Mouse (Mus musculus) CH12.LX (cell line): Measurements from ENCODE around the gene Trmt10b. TPM values are rescaled to one million over a fixed set of nuclear protein-coding genes. Genes with fewer than 3 reads are reported as not detected.

Experiments
- DNase-seq: peaks from one replicate; pipeline ENCODE4 v3.0.0-alpha.2; 2013; ENCODE audit errors: extremely low read depth
- H3K27ac ChIP-seq: 2 replicates; pipeline ENCODE4 v1.5.1; 2012; ENCODE audit warnings: low read depth, mild to moderate bottlenecking, control low read depth, moderate library complexity; ENCODE audit not compliant: insufficient read depth
- H3K27me3 ChIP-seq: replicated peaks from 2 replicates; pipeline ENCODE3; 2012; ENCODE audit warnings: inconsistent platforms
- H3K36me3 ChIP-seq, 2 experiments: replicated peaks in 1 of 2; 2 replicates each; pipeline versions ENCODE3 to v1.6.1; 2012; ENCODE audit warnings: inconsistent platforms in 1 of 2, low read length in 1 of 2, mild to moderate bottlenecking in 1 of 2, mixed read lengths in 1 of 2, moderate library complexity in 1 of 2; ENCODE audit not compliant: control insufficient read depth in 1 of 2, insufficient read depth in 1 of 2
- H3K4me1 ChIP-seq, 2 experiments: 2 replicates each; pipeline ENCODE4 v1.6.1; 2012; ENCODE audit warnings: inconsistent platforms in 1 of 2, moderate library complexity in 1 of 2; ENCODE audit not compliant: insufficient read depth in 2 of 2, control insufficient read depth in 1 of 2
- H3K4me2 ChIP-seq: 2 replicates; pipeline ENCODE4 v1.6.1; 2012; ENCODE audit warnings: low read depth, mild to moderate bottlenecking, control low read depth; ENCODE audit not compliant: poor library complexity, insufficient read depth, severe bottlenecking
- H3K4me3 ChIP-seq, 3 experiments: fragments of 150-350 bp in 1 of 3; sonication (generic) in 1 of 3; replicated peaks in 1 of 3; 2 replicates each; pipeline versions ENCODE3 to v1.5.1; 2011 to 2012; ENCODE audit warnings: low read depth in 2 of 3, low read length in 2 of 3, mild to moderate bottlenecking in 2 of 3, moderate library complexity in 2 of 3, control low read depth in 1 of 3, improper control_type of control experiment in 1 of 3, inconsistent platforms in 1 of 3, mixed read lengths in 1 of 3; ENCODE audit not compliant: poor library complexity in 1 of 3
- H3K79me2 ChIP-seq: replicated peaks from 2 replicates; pipeline ENCODE4 v1.6.1; 2012; ENCODE audit warnings: mild to moderate bottlenecking, moderate library complexity; ENCODE audit not compliant: control insufficient read depth, poor library complexity, insufficient read depth, severe bottlenecking; ENCODE audit errors: extremely low read depth
- H3K9ac ChIP-seq: 2 replicates; pipeline ENCODE4 v1.6.1; 2012; ENCODE audit warnings: low read depth, mild to moderate bottlenecking, control low read depth, moderate library complexity; ENCODE audit not compliant: insufficient read depth
- H3K9me3 ChIP-seq: replicated peaks from 2 replicates; pipeline ENCODE3; 2012; ENCODE audit warnings: low read length, inconsistent platforms, mixed read lengths
- CHD1 ChIP-seq: IDR thresholded peaks from 2 replicates; pipeline ENCODE4 v1.6.1; 2012; ENCODE audit warnings: low read depth, low read length, improper control_type of control experiment, inconsistent platforms
- CHD2 ChIP-seq: IDR thresholded peaks from 2 replicates; pipeline ENCODE4 v1.6.1; 2011; ENCODE audit warnings: low read length, improper control_type of control experiment
- E2F4 ChIP-seq: IDR thresholded peaks from 2 replicates; pipeline ENCODE4 v1.6.1; 2011; ENCODE audit warnings: low read depth, low read length, improper control_type of control experiment; ENCODE audit not compliant: insufficient replicate concordance
- ETS1 ChIP-seq: conservative IDR thresholded peaks from 2 replicates; pipeline ENCODE4 v1.6.1; 2012; ENCODE audit warnings: low read depth, mild to moderate bottlenecking, inconsistent platforms, low read length, improper control_type of control experiment, moderate library complexity
- HCFC1 ChIP-seq: IDR thresholded peaks from 2 replicates; pipeline ENCODE4 v1.6.1; 2012; ENCODE audit warnings: low read depth, mild to moderate bottlenecking, inconsistent platforms, low read length, improper control_type of control experiment
- MAX ChIP-seq: IDR thresholded peaks from 2 replicates; pipeline ENCODE4 v1.6.1; 2011; ENCODE audit warnings: low read length, improper control_type of control experiment
- MXI1 ChIP-seq: IDR thresholded peaks from 2 replicates; pipeline ENCODE4 v1.6.1; 2011; ENCODE audit warnings: mild to moderate bottlenecking, low read depth, low read length, improper control_type of control experiment
- MYC ChIP-seq: IDR thresholded peaks from 2 replicates; pipeline ENCODE4 v1.6.1; 2011; ENCODE audit warnings: low read depth, mild to moderate bottlenecking, improper control_type of control experiment, low read length
- NELFE ChIP-seq: IDR thresholded peaks from 2 replicates; pipeline ENCODE4 v1.6.1; 2011; ENCODE audit warnings: low read depth, low read length, improper control_type of control experiment
- PAX5 ChIP-seq: IDR thresholded peaks from 2 replicates; pipeline ENCODE4 v1.6.1; 2012; ENCODE audit warnings: low read length, inconsistent platforms, mixed read lengths
- SIN3A ChIP-seq: IDR thresholded peaks from 2 replicates; pipeline ENCODE4 v1.6.1; 2012; ENCODE audit warnings: low read length, improper control_type of control experiment, inconsistent platforms
- ZNF384 ChIP-seq: IDR thresholded peaks from 2 replicates; pipeline ENCODE4 v1.6.1; 2012; ENCODE audit warnings: low read depth, low read length, improper control_type of control experiment, inconsistent platforms
- dilution Hi-C: fragments of 300-500 bp; cut with MboI; formaldehyde crosslinking; loops from 2 replicates; pipeline ENCODE4 v1.14.3; 2020; ENCODE audit warnings: low sequenced_read_pairs; ENCODE audit not compliant: extremely low pct_unique_long_range_greater_than_20kb, extremely low pct_ligation_motif_present
- in situ Hi-C: fragments of 300-500 bp; cut with MboI; formaldehyde crosslinking; loops from 3 replicates; pipeline ENCODE4 v1.14.3; 2019; ENCODE audit warnings: low sequenced_read_pairs, low pct_ligation_motif_present, low pct_unique_long_range_greater_than_20kb, mixed read lengths
- polyA plus RNA-seq: library from polyadenylated mRNA; unstranded; fragments of >175 nt; gene quantifications from 2 replicates; pipeline ENCODE4 v1.2.1, GENCODE M21; 2012; ENCODE audit warnings: low read depth; ENCODE audit not compliant: insufficient read length
- total RNA-seq, 2 experiments: library from RNA; depleted of rRNA; stranded (reverse); fragments of 300-350 nt in 1 of 2; fragments of >200 nt in 1 of 2; gene quantifications; 2 replicates each; pipeline ENCODE4 v1.2.3; 2012 to 2014

Trmt10b gene
- total and polyA plus RNA-seq, 3 experiments: 7.6 to 13.4 (median 9.5) TPM

GRCm38 (mm10) chr4:45252861-45253262 is 44.1 kb upstream of the Trmt10b start:
- H3K79me2 ChIP-seq: no peaks in the 10 kb centered on the region
- H3K27me3 ChIP-seq: no peaks in the 10 kb centered on the region
- H3K9me3 ChIP-seq: no peaks in the 10 kb centered on the region
- H3K4me3 ChIP-seq: no peak overlapping the region
- dilution Hi-C loops: no loop called here
- TF ChIP-seq E2F4 (no peak), PAX5 (no peak), ETS1 (no peak), MAX (no peak), SIN3A (no peak), MXI1 (no peak)
- H3K9ac ChIP-seq: no peak overlapping the region
- H3K27ac ChIP-seq: no peak overlapping the region
- in situ Hi-C loops: no loop called here
- DNase-seq: no peak
- H3K36me3 ChIP-seq: no peaks in the 10 kb centered on the region
- H3K4me2 ChIP-seq: no peak overlapping the region
- peaks cover 0 to 14% of the 10 kb centered on the region in 2 experiments; a peak in 2 of 4 replicates for H3K4me1 ChIP-seq

GRCm38 (mm10) chr4:45253839-45254601 is 42.9 kb upstream of the Trmt10b start:
- H3K4me1 ChIP-seq: peaks cover 0 to 20% of the 10 kb centered on the region in 2 experiments; a peak in 2 of 4 replicates
- H3K27me3 ChIP-seq: no peaks in the 10 kb centered on the region
- H3K4me2 ChIP-seq: no peak overlapping the region
- H3K9ac ChIP-seq: no peak overlapping the region
- no peaks in the 10 kb centered on the region for H3K36me3 ChIP-seq
- no peaks in the 10 kb centered on the region for H3K79me2 ChIP-seq
- in situ Hi-C loops: no loop called here
- H3K4me3 ChIP-seq: no peak overlapping the region
- DNase-seq: no peak
- TF ChIP-seq CHD1 (no peak), MYC (no peak), HCFC1 (no peak)
- no peaks in the 10 kb centered on the region for H3K9me3 ChIP-seq
- dilution Hi-C loops: no loop called here
- no peak overlapping the region for H3K27ac ChIP-seq

- dilution Hi-C loops: no loop called here
Observed at GRCm38 (mm10) chr4:45259232-45259832, 37.6 kb upstream of the Trmt10b start.

More at GRCm38 (mm10) chr4:45259232-45259832, 37.6 kb upstream of the Trmt10b start:
- TF ChIP-seq PAX5 (no peak), NELFE (no peak), ETS1 (no peak), CHD2 (no peak), ZNF384 (no peak)
- Histone ChIP-seq H3K27ac (no peak overlapping the region), H3K79me2 (no peaks in the 10 kb centered on the region), H3K36me3 (no peaks in the 10 kb centered on the region), H3K4me3 (no peak overlapping the region), H3K9me3 (no peaks in the 10 kb centered on the region), H3K9ac (no peak overlapping the region), H3K27me3 (no peaks in the 10 kb centered on the region), H3K4me1 (peaks cover 0 to 36% of the 10 kb centered on the region in 2 experiments; a peak in 2 of 4 replicates), H3K4me2 (no peak overlapping the region)
- in situ Hi-C loops: no loop called here
- no peak for DNase-seq
